Mouse (Mus musculus): ENCODE measurements at regions not wholly inside any gene's neighbourhood (a gene's known extent, or its start where the extent isn't known, plus 50 kb on each side); places are given as distances from the start of the nearest gene placed in this dataset.

GRCm38 (mm10) chr19:60148313-60148965, 78.1 kb downstream of the Fam204a start:
- DNase-seq: no peak
- intact Hi-C loops (cut with DNase I): no loop called here

- intact Hi-C loops (cut with DNase I): no loop called here
- DNase-seq: no peak
Observed at GRCm38 (mm10) chr19:60146451-60147190, 79.9 kb downstream of the Fam204a start.

- intact Hi-C loops (cut with DNase I): loop anchor here (2.0 kb wide), 2 partner anchors 202 to 690 kb away; partner anchors contain the start of gene Rab11fip2
- DNase-seq: no peak
Observed at GRCm38 (mm10) chr19:60145242-60145641, 81.3 kb downstream of the Fam204a start.

- peak; percentile 85 to 90 for DNase-seq
- intact Hi-C loops (cut with DNase I): loop anchor here (1.0 to 5.0 kb wide), 4 partner anchors 168 to 690 kb away; partner anchors contain the start of gene Rab11fip2
Observed at GRCm38 (mm10) chr19:60144336-60144989, 82.0 kb downstream of the Fam204a start.

- intact Hi-C loops (cut with DNase I): no loop called here
- no peak for DNase-seq
Observed at GRCm38 (mm10) chr19:60138881-60139280, 87.6 kb downstream of the Fam204a start.

- no peak for DNase-seq
- intact Hi-C loops (cut with DNase I): no loop called here
Observed at GRCm38 (mm10) chr19:60136491-60136890, 90.0 kb downstream of the Fam204a start.

GRCm38 (mm10) chr19:60134447-60135328, 91.8 kb downstream of the Fam204a start:
- no peak for DNase-seq
- intact Hi-C loops (cut with DNase I): no loop called here

- no peak for DNase-seq
- intact Hi-C loops (cut with DNase I): no loop called here
Observed at GRCm38 (mm10) chr19:60129635-60130034, 96.9 kb downstream of the Fam204a start.

- no peak for DNase-seq
- intact Hi-C loops (cut with DNase I): no loop called here
Observed at GRCm38 (mm10) chr19:60124638-60125037, 101.9 kb downstream of the Fam204a start.

GRCm38 (mm10) chr19:60120917-60121316, 105.6 kb downstream of the Fam204a start:
- intact Hi-C loops (cut with DNase I): no loop called here

GRCm38 (mm10) chr19:60119051-60119450, 107.5 kb downstream of the Fam204a start:
- intact Hi-C loops (cut with DNase I): no loop called here
- no peak for DNase-seq

More at GRCm38 (mm10) chr19:60120917-60121316, 105.6 kb downstream of the Fam204a start:
- DNase-seq: no peak

- intact Hi-C loops (cut with DNase I): no loop called here
- no peak for DNase-seq
Observed at GRCm38 (mm10) chr19:60113666-60114388, 112.7 kb downstream of the Fam204a start.

GRCm38 (mm10) chr19:60110278-60110677, 116.2 kb downstream of the Fam204a start:
- DNase-seq: no peak
- intact Hi-C loops (cut with DNase I): no loop called here

GRCm38 (mm10) chr19:60109488-60109887, 117.0 kb downstream of the Fam204a start:
- intact Hi-C loops (cut with DNase I): no loop called here
- no peak for DNase-seq

- DNase-seq: no peak
- intact Hi-C loops (cut with DNase I): no loop called here
Observed at GRCm38 (mm10) chr19:60097915-60098314, 128.6 kb downstream of the Fam204a start.

- intact Hi-C loops (cut with DNase I): no loop called here
- DNase-seq: no peak
Observed at GRCm38 (mm10) chr19:60074986-60075385, 131.5 kb upstream of the Rab11fip2 start.

GRCm38 (mm10) chr19:60073328-60073727, 129.9 kb upstream of the Rab11fip2 start:
- DNase-seq: peak; percentile 31 to 33
- intact Hi-C loops (cut with DNase I): no loop called here

- no peak for DNase-seq
Observed at GRCm38 (mm10) chr19:60066183-60066582, 122.7 kb upstream of the Rab11fip2 start.

GRCm38 (mm10) chr19:60055121-60055874, 111.8 kb upstream of the Rab11fip2 start:
- no peak for DNase-seq
- intact Hi-C loops (cut with DNase I): loop anchor here (10.0 kb wide), 1 partner anchor 270 kb away; no protein-coding TSS in a partner anchor

More at GRCm38 (mm10) chr19:60066183-60066582, 122.7 kb upstream of the Rab11fip2 start:
- intact Hi-C loops (cut with DNase I): loop anchor here (5.0 kb wide), 1 partner anchor 124 kb away; the partner anchor contains the start of gene Rab11fip2

All from heart, postnatal 10 days (tissue).